Mouse (Mus musculus) 416B (cell line): ENCODE measurements around the gene Snrpg.
A peak's percentile ranks its signal among the peaks of the same experiment; 100 is the strongest.
"Not testable (repeated sequence)": the region's sequence is repeated elsewhere in the genome, so short reads cannot be mapped to it uniquely, and the experiment has no call there.

Experiments
- DNase-seq: peaks from one replicate; pipeline ENCODE4 v3.0.0; 2011; ENCODE audit warnings: low read depth

Gene Snrpg

DNA sequence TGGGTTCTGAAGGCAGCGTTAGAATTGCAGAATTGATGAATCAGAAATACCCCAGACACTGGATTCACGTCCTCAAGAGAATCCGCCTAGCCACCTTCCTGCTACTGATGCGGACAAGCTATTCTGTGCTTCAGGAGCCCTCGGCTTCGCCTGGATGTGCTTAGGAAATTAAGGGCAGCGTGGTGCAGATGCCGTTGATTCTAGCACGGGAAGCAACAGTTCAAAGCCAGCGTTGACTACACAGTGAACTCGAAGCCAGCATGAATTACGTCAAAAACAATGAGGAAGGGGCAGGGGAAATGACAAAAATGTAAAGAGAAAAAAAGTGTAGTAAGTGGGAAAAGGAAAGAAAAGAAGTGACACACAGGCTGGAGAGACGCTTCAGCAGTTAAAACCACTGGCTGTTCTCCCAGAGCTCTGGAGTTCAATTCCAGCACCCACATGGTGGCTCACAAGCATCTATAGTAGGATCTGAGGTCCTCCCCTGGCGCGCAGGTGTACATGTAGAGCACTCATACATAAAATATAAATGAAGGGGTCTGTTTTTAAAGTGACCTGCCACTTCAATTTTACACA lies at the start of gene Snrpg:
Gene Snrpg, plus strand, starts transcription at position 541 of the 576 bp plus-strand sequence.
- DNase-seq: no peak

DNA sequence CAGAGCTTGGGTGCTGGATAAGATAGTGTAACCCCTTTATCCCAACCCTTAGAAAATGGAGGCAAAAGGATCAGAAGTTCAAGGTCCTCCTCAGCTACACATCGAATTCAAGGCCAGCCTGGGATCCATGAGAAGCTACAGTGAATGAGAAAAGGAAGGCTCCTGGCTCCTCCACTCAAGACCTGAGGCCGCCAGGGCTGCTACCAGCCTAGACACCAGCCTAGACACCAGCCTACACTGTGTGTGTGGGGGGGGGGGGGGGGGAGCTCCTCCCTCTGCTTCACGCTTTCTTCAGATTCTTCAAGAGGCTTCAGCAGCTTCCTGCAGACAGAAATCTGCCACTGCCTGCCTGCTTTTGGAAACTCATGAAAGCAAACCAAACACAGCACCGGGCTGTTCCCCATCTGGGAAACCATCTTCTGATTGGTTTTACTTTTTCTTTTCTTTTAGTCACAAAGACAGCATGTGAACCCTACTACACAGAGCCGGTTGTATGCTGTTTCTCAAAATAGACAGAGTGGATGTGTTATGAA lies 49.0 kb upstream of the Snrpg start:
- no peak for DNase-seq

DNA sequence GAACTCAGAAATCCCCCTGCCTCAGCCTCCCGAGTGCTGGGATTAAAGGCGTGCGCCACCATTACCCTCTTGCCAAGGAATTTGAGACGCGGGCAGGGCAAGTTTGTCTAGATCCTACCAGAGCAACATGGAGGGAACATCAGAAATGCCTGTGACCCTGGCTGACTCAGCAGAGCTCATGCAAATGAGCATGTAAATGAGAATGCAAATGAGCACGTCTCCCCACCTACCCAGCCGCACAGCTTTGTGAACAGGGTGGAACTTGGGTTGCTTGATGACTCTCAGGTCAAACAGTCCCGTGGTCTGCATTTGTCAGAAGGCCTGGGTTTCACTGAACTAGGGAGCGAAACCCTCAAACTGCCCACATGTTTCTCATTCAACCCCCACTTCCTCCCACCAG lies 48.1 kb upstream of the Snrpg start:
- DNase-seq: no peak

DNA sequence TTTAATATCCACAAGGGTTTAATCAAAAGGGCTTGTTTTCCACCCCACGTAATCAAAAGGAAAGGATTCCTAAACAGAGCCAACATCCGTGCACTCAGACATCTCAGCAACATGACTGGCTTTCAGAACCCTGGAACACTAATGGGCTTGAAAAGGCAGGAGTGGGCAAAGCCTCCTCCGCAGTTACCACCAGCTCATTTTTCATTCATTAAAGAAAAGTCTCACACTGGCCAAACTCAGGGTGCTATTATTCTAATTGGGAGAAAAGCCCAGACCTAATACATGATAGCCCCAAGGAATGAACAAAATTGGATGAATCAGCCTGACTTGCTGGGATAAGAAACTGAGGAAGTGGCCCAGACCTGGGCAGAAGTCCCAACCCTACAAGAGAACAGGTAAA lies 46.7 kb upstream of the Snrpg start:
- no peak for DNase-seq

DNA sequence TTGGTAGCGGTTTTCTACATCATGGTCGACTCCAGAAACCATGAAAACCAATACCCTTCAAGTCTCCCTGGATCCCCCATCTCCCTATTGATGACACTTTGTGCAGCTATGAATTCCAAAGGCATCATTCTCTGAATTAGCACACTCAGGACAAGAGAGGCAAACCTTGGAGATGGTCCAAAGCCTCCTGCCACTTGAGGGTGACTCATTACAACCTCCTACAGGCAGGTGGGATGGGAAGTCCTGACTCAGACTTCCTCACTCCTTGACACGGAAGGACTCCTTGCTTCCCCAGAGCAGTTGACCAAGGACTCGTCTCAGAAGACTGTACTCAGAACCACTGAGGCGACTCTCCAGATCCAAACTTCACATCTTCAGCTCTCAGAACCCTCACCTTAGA lies 45.5 kb upstream of the Snrpg start:
- DNase-seq: peak; percentile 10

DNA sequence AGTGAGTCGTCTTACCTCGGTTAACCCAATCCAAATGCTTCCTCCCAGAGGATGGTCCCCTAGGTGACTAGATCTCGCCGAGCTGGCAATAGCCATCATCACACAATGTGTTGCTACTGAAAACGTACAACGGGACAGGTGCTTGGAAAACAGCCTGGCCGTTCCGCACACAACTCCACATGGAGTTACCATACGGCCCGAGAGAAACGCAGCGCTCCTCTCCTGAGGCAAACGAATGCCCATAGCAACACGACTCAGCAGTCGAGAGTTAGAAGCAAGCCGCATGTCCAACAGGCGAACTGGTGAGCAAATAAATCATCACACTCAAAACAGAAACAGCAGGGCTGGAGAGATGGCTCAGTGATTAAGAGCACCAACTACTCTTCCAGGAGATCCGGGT lies 44.2 kb upstream of the Snrpg start:
- DNase-seq: no peak

DNA sequence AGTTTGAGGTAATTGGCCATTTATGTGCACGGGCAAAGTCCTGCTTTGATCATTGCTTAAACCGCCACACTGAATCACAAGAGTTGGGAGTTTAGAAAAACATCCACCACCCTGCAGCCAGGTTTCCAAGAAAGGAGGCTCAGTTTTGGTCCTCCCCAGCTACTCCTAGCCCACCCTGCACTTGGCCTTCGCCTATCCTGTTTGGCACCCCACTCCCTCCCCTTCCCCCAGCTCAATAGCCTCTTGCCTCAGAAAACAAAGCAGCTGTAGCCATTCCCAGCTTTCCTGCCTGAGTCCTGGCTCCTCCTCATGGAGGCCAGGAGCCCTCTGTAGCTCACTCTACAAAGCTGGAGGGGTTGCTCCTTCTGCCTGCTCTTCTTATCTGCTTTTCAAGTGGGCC lies 42.7 kb upstream of the Snrpg start:
- DNase-seq: no peak

DNA sequence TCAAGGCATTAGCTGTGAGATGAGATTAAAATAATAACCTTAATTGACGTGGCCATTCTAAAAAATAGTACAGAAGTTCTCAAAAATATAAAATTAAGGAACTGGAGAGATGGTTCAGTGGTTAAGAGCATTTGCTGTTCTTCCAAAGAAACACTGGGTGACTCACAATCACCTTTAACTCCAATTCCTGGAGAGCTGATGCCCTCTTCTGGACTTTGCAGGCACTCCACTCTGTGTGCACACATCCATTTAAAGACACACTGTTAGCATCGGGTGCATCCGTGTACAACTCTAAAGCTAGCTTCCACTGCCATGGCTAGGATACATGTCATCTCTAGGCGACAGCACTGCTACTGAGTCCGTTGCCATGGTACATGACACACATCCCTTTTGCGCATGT lies 41.2 kb upstream of the Snrpg start:
- peak; percentile 47 for DNase-seq

DNA sequence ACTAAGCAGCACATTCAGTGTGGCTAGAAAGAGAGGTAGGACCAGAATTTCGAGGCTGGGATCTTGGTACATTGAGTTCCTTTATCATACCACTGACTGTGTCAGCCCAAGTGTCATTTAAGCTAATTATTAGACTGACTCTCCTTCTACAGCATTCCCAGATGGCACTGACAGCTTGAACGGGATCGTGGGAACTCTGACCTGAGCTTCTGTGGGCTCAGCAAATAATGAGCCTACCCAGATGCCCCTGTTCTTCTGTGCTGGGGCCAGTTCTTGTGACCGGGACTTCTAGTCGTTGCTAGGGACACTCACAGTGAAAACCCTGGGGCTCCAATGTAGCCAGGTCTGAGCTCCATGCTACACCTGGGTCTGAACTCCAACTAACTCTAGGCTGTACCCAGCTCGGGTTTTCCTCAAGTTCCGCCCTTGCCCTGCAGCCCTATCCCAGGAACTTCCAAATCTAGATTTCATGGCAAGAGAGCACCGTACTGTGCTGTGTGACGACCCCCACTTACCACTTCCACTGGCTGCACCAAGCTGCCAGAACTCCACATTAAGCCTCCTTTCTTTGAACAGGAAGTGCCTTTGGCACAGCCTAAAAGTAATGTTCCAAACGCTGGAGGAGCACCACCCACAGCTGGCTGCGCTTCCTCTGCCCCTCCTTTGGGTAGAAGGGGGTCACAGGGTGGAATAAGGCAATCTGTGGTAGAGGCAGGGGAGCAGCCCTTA lies 35.8 kb upstream of the Snrpg start:
- no peak for DNase-seq

DNA sequence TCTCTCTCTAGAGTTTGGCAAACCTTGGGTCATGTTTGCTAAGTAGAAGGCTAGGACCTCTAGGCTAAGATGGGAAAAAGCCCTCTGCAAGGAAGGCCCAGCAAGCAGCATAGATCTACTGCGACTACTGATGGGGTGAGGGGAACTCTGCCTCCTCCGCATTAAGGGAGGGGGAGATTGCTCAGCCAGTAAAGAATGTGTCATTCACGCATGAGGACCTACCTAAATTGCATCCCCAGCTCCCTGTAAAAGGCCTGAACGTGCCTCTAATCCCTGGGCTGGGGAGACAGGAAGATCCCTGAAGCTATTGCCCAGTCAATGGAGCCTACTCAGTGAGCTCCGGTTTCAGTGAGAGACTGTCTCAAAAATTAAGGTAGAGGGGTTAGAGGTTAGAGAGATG lies 35.2 kb upstream of the Snrpg start:
- DNase-seq: no peak

DNA sequence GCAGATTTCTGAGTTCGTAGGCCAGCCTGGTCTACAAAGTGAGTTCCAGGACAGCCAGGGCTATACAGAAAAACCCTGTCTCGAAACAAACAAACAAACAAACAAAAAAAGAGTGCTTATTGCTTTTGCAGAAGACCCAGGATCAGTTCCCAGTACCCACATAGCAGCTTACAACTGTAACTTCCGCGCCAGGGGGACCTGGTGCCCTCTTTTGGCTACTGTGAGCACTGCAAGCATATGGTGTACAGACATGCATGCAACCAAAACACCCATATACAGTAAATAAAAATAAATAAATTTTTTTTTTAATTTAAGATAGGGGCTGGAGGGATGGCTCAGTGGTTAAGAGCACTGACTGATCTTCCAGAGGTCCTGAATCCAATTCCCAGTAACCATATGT lies 34.8 kb upstream of the Snrpg start:
- not testable (repeated sequence) for DNase-seq

DNA sequence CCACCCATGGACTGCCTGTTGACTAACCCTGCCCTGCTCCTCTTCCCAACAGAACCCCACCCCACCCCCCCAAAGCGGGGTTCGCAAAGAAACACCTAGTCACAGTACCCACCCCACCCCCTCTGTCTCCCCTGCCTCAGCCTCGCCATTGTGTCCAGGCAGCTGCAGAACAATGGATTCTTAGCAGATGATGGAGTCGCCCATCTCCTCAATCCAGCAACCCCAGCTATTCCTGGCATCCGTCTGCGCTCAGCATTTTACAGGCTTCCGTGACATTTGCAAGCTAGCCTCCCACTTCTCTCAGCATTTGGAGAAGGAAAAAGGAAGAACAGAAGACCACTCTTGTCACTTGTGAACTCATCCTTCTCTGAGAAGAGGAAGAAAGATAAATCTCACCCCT lies 27.4 kb upstream of the Snrpg start:
- DNase-seq: no peak

DNA sequence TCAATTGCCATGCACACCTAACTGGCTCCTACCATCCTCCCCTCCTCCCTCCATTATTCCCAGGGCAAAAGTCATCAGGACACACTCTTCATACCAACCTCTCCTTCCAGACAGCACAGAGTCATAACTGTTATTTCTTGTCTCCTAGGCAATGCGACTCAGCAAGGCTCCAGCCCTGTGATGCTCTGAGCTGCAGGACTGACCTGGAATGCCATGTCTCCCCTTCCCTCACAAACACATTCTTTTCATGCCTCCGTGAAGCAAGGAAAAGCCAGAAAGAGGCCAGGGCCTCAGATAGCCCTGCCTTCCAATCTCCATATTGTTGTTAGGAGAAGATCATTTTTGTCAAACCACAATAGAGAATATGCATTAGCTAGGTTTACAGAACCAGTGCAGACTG lies 25.0 kb upstream of the Snrpg start:
- no peak for DNase-seq

DNA sequence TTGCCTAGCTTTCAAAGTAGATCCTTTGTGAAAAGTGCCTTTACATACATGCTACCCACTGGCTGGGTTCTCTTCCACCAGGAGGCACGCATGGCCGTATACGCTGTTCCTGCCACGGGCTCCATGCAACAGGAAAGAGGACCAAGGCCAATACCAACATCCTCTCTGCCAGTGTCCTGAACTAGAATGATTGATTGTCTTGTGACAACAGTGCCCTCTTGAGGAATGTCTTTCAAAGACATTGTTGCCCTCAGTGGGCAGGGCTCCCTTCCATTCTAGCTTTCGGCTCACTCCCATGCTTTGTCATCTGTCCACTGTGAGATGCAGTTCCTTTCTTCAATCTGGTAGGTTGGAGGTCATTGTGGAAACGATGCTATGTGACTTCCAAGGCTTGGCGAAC lies 21.8 kb upstream of the Snrpg start:
- DNase-seq: peak; percentile 64

DNA sequence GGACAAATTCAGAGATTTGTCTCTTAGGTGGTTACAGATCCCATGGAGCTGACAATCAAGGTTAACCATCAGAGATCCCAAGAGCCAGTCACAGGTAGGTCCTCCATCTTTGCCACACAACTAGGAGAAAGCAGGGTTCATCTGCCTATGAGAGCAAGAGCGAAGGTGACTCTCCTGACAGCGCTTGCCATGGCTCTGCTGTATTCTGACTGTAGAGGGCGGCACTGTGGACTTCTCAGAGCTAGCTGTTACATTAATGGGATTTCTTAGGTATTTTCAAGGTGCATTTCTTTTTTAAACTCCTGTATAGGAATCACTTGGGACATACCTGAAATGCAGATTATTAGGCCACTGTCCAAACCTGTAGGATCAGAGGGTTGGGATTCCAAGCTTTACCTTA lies 16.2 kb upstream of the Snrpg start:
- DNase-seq: no peak

DNA sequence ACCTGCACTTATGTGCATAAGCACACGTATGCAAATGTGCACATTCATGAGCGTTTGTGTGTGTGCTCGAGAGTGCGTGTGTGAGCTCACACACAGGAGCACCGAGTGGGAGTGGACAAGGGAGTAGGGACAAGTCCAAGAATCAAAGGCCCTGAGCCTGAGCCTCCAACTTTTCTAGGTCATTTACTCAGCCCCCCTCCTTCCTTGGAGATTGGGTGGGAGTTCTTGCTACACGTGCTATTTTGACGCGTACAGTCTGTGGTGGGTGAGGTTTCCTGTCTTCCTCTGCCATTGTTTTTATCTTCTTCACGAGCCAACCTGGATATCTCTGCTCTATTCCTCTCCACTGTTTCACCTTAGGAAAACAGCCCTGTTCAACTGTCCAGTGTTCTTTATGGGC lies 14.1 kb upstream of the Snrpg start:
- DNase-seq: no peak

DNA sequence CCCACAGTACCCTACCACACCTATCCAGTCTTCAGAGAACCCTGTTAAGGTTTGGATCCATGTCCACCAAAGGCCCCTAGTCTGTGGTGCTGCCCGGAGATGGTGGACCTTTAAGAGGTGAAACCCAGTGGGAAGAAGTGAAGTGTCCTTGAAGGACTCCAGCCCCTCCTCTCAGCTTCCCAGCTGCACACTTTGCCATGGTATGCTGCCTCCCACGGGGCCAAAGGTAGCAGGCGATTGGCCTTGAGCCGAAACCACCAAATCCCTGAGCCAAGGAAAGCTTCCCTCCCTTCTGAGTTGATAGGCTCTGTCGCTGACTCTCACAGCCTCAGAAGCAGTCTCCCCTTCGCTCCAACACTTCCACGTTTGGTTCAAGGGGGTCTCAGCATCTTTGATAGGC lies 10.4 kb upstream of the Snrpg start:
- no peak for DNase-seq

DNA sequence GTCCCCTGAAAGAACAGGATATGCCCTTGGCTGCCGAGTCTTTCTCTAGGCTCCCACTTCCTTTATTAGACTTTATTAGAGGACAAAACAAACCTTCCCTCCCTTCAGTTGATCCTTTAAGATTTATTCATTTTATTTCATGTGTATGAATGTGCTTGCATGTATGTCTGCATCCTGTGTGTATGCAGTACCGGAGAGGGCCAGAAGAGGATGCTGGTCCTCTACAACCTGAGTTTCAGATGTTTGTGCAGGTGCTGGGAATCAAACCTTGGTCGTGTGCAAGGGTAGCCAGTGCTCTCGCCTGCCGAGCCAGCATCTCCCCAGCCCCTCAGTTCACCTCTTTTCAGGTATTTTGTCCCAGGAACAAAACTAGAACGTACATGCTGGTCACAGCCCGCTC lies 9.7 kb upstream of the Snrpg start:
- DNase-seq: no peak

DNA sequence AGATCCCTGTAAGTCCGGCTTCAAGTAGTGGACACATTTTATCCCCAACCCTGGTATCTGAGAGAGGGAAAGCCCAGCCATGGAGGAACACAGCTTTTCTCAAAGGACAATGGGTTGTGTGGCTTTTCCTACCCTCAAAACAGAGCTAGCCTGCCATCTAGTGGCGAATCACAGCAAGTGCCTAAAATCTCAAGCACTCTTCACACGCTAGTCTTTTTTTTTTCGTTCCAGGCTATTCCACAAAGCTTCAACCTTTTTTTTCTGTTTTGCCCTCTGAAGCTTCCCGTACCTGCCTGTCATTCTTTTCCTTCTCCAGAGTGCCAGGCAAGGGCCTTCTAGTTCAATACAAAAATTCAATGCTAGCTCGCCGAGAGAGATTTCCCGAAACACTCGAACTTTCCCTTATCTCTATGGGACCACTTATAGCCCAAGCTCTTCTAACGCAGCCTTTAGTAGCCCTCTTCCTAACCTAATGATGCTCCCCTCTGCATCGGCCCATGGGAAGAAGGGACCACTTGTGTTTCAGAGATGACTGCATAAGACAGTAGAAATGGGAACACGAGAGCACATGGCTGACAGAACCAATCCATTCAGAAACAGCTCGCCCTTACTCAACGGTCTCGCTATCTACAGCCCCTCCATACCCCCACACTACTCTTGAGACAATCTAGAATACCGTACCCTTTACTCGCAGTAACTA lies 6.5 kb upstream of the Snrpg start:
- peak; percentile 85 for DNase-seq

DNA sequence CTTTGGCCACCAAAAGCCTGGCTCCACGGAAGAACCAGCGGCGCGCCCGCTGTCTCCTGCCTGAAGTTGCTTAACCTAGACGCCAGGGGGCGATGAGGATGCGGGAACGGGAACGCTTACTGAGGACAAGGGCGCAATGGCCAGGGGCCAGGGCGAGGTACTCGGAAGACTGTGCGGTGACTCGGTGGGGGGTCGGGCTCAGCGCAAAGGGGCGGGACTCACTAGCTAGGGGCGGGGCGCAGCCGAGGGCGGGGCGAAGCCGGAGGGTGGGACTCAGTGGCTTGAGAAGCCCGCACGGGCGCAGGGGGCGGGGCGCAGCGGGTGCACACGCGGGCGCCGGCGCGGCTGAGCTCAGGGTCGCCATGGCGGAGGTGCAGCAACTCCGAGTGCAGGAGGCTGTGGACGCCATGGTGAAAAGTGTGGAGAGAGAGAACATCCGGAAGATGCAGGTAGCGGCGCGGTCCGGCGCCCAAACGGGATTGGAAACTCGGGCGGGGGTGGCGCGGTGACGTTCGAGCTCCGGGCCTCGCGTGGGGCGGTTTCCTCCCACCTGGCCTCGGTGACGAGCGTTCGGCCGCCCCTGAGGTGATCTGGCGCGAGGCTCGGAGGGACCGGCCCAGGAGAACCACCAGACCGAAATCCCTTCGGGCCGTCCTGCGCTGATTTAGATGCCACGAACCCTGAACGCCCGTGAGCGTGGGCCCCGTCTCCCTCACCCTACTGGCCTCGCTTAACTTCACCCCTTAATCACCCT lies 5.6 kb upstream of the Snrpg start, which contains the start of gene Fam136a:
Gene Fam136a, plus strand, starts transcription at position 276 of the 754 bp plus-strand sequence.
- peak; percentile 99 for DNase-seq

DNA sequence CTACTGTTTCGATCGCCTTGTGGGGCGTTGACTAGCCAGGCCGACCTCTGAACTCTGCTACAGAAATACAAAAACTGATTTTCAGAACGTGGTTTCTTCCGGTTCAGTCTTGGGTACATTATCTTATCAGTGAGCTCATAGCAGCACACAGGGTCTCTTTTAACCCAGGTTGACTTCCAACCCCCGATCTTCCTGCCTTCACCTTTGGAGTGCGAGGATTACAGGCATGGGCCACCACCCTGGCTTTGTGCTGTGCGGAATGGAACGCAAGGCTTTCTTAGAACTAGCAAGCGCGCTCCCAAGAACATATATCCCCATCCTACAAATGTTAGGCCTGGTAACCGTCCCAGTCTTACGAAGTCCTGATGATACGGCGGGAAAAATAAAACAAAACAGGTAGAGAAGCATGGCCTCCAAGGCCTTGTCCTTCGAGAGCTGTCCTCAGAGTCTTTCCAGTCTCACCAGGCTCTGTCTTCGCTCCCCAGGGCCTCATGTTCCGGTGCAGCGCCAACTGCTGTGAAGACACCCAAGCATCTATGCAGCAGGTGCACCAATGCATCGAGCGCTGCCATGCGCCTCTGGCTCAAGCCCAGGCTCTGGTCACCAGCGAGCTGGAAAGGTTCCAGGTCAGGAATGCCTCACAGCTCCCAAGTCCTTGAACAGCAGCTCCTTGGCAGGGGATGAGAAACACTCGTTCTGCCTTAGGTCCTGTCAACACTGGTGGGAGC lies 4.8 kb upstream of the Snrpg start:
- peak; percentile 34 for DNase-seq

DNA sequence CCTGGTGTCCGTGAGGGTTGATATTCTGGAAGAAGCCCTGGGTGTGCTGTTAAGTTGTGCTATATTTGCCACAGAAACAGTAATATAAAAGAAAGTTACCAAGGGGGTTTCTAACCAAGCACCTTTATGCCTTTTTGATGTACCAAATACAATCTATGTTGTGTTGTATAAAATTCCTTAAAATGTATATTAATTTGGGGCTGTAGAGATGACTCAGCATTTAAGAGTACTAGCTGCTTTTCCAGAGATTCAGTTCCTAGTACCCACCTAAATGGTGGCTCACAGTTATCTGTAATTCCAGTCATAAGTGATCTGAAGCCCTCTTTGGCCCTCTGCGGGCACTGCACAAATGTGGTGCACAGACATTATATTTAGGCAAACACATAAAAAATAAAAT lies 4.3 kb upstream of the Snrpg start:
- DNase-seq: no peak
